In the genomic region with DNA sequence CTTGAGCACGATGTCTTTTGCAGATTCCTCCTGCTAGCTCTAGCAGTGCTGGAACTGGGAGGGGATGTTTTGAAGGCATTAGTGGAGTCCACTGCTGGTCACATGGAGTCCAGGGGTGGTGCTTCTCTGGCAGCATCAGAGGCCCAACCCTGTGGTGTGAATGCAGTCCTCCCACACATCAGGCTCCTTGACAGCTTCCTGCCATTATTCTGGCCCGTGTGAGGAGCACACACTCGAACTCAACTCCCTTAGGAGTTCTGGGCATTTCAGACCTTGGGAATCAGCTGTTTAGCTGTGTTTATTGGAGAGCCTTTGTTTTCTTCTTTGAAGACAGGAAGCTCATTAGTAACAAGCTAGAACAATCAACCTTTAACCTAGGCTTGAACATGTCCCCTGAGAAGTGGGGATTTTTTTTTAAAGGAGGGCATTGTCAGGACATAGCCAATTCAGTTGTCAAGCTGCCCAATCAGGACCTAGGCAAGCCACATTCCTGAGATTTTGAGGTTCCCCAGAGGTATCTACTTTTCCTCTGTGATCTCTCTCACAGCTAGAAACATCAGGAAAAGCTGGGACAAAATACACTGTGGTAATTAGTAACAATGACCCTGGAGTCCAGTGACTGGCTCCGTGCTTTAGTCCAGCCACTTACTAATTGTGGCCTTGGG, we compare ENCODE assay signal across 11 mouse cellular contexts.
DNase-seq lines count a peak whose midpoint lies in the region; ATAC-seq and TF ChIP-seq lines count a peak whose summit lies in the region.
"Had no signal": no experiment of that assay in that cellular context is flagged by ENCODE, and none has a peak within 500 bp of the region (broad histone marks: within the 10 kb centered on the region; RNA-seq: fewer than 3 reads in every experiment).

No protein-coding gene starts in this region.

- no peak for TF ChIP-seq POLR2A in cortical plate, adult 2 months (IDR thresholded peaks at IDR 0.05; ENCODE audit: extremely low read depth, insufficient read depth, low read length)
- no peak for TF ChIP-seq POLR2A in limb, embryonic 14.5 days (IDR thresholded peaks at IDR 0.05; ENCODE audit: borderline replicate concordance, extremely low read depth, insufficient read depth, insufficient read length)

- TF ChIP-seq EP300 in heart, postnatal 0 days (IDR thresholded peaks at IDR 0.05; ENCODE audit: low read depth) = peak; percentile 42; the same call in 1 of the 2 replicates

- no peaks in the 10 kb centered on the region for H3K9me3 ChIP-seq in heart, postnatal 0 days (replicated peaks; ENCODE audit: control insufficient read depth, low read length)
- no peaks in the 10 kb centered on the region for H3K9me3 ChIP-seq in limb, embryonic 14.5 days (ENCODE audit: control insufficient read depth, low read length)
- no peaks in the 10 kb centered on the region for H3K9me3 ChIP-seq in forebrain, embryonic 11.5 days (ENCODE audit: control insufficient read depth, low read length)
- H3K9me3 ChIP-seq: limb, embryonic 12.5 days had no signal

- 0 out of 2 replicates have a peak overlapping the region, but pooled peaks have one; percentile 29 for H3K27ac ChIP-seq in cortical plate, adult 2 months (ENCODE audit: insufficient read depth, low read length)
- H3K27ac ChIP-seq in heart, postnatal 0 days (ENCODE audit: low read depth) = no peak overlapping the region
- no peak overlapping the region for H3K27ac ChIP-seq in limb, embryonic 14.5 days (replicated peaks; ENCODE audit: low read depth, low read length)
- no peak overlapping the region for H3K27ac ChIP-seq in forebrain, embryonic 11.5 days (ENCODE audit: low read depth, low read length)
- H3K27ac ChIP-seq: limb, embryonic 12.5 days had no signal

- H3K4me2 ChIP-seq in heart, postnatal 0 days (ENCODE audit: low read depth, low read length) = no peak overlapping the region
- no peak overlapping the region for H3K4me2 ChIP-seq in limb, embryonic 14.5 days (replicated peaks; ENCODE audit: low read depth, low read length, severe bottlenecking)
- no peak overlapping the region for H3K4me2 ChIP-seq in forebrain, embryonic 11.5 days (ENCODE audit: low read depth, low read length, severe bottlenecking)
- H3K4me2 ChIP-seq: limb, embryonic 12.5 days had no signal

- ATAC-seq in heart, postnatal 0 days (ENCODE audit: insufficient read depth, low read depth) = peak; percentile 85
- ATAC-seq in limb, embryonic 14.5 days (ENCODE audit: low FRiP score, low read depth) = peak; percentile 15; the same call in 1 of the 2 replicates
- ATAC-seq in forebrain, embryonic 11.5 days (replicated peaks; ENCODE audit: low FRiP score) = no peak
- no peak for ATAC-seq in cerebellum, adult (ENCODE audit: insufficient number of reproducible peaks, low FRiP score, low TSS enrichment)
- ATAC-seq: forebrain, postnatal 0 days; inflammation-experienced regulatory T-cells, adult 6 months had no signal

- H3K4me3 ChIP-seq in cortical plate, adult 2 months (ENCODE audit: insufficient read depth, low read length) = no peak overlapping the region
- H3K4me3 ChIP-seq in heart, postnatal 0 days (ENCODE audit: low read depth, low read length) = no peak overlapping the region
- H3K4me3 ChIP-seq in limb, embryonic 14.5 days (replicated peaks; ENCODE audit: low read length) = no peak overlapping the region
- no peak overlapping the region for H3K4me3 ChIP-seq in forebrain, embryonic 11.5 days (ENCODE audit: low read depth, low read length)
- H3K4me3 ChIP-seq: limb, embryonic 12.5 days had no signal

- no peaks in the 10 kb centered on the region for H3K4me1 ChIP-seq in cortical plate, adult 2 months (ENCODE audit: control insufficient read depth, insufficient read depth, low read length)
- no peaks in the 10 kb centered on the region for H3K4me1 ChIP-seq in heart, postnatal 0 days (ENCODE audit: control insufficient read depth, insufficient read depth)
- peaks cover 3% of the 10 kb centered on the region; the same call in 1 of the 2 replicates for H3K4me1 ChIP-seq in limb, embryonic 14.5 days (ENCODE audit: control insufficient read depth, insufficient read depth, low read length)
- H3K4me1 ChIP-seq in forebrain, embryonic 11.5 days (replicated peaks; ENCODE audit: control insufficient read depth, insufficient read depth, low read length) = no peaks in the 10 kb centered on the region

- WGBS in heart, postnatal 0 days = 42% methylated on average over 4 of the region's 4 CpGs
- WGBS in limb, embryonic 14.5 days = 25% methylated on average over 4 of the region's 4 CpGs
- 68% methylated on average over 4 of the region's 4 CpGs for WGBS in forebrain, embryonic 11.5 days

- intact Hi-C loops in left cerebral cortex, postnatal 14 days (cut with DNase I) = no loop called here

- H3K9ac ChIP-seq in heart, postnatal 0 days (replicated peaks; ENCODE audit: low read depth, low read length) = no peak overlapping the region
- H3K9ac ChIP-seq in limb, embryonic 14.5 days (ENCODE audit: low read depth, low read length, severe bottlenecking) = no peak overlapping the region
- H3K9ac ChIP-seq in forebrain, embryonic 11.5 days (ENCODE audit: low read length) = no peak overlapping the region
- H3K9ac ChIP-seq: forebrain, postnatal 0 days; limb, embryonic 12.5 days had no signal

- no peaks in the 10 kb centered on the region for H3K27me3 ChIP-seq in heart, postnatal 0 days (ENCODE audit: control insufficient read depth, insufficient read depth, low read length)
- H3K27me3 ChIP-seq in limb, embryonic 14.5 days (ENCODE audit: control insufficient read depth, insufficient read depth, low read length) = no peaks in the 10 kb centered on the region
- H3K27me3 ChIP-seq in forebrain, embryonic 11.5 days (ENCODE audit: control insufficient read depth, insufficient read depth, low read length) = no peaks in the 10 kb centered on the region
- H3K27me3 ChIP-seq: limb, embryonic 12.5 days had no signal

- peak; percentile 66 for DNase-seq in Muller cell, postnatal 12 days (ENCODE audit: inconsistent ontology term)
- DNase-seq in heart, postnatal 0 days (ENCODE audit: low spot score) = peak; percentile 47
- DNase-seq in limb, embryonic 14.5 days (ENCODE audit: low spot score) = peak; percentile 33
- DNase-seq in forebrain, embryonic 11.5 days (ENCODE audit: low spot score) = no peak
- DNase-seq in left cerebral cortex, postnatal 14 days (ENCODE audit: low spot score in 2 of 2) = no peak
- DNase-seq in frontal cortex, adult 2 months (ENCODE audit: extremely low spot score in 1 of 2, low spot score in 1 of 2) = no peak
- DNase-seq: forebrain, postnatal 0 days had no signal

- H3K36me3 ChIP-seq in heart, postnatal 0 days (replicated peaks; ENCODE audit: control insufficient read depth, insufficient read depth, low read length) = no peaks in the 10 kb centered on the region
- no peaks in the 10 kb centered on the region for H3K36me3 ChIP-seq in limb, embryonic 14.5 days (ENCODE audit: control insufficient read depth, insufficient read depth, low read length)
- no peaks in the 10 kb centered on the region for H3K36me3 ChIP-seq in forebrain, embryonic 11.5 days (ENCODE audit: control insufficient read depth, insufficient read depth, low read length)
- H3K36me3 ChIP-seq: limb, embryonic 12.5 days had no signal

- TF ChIP-seq CTCF in cortical plate, adult 2 months (IDR thresholded peaks at IDR 0.05; ENCODE audit: extremely low read depth, insufficient read depth, low read length) = no peak
- no peak for TF ChIP-seq CTCF in heart, postnatal 0 days (IDR thresholded peaks at IDR 0.05; ENCODE audit: low read depth)

Comparison
In these comparisons a context has a peak if more than half of its experiments do, and no peak if none do; other contexts are left out.
1. DNase-seq: peak in Muller cell, postnatal 12 days (single experiment), heart, postnatal 0 days (single experiment) and limb, embryonic 14.5 days (single experiment); none in forebrain, embryonic 11.5 days (single experiment), left cerebral cortex, postnatal 14 days (0 of 2) and frontal cortex, adult 2 months (0 of 2).
2. ATAC-seq: peak in heart, postnatal 0 days (single experiment) and limb, embryonic 14.5 days (single experiment); none in forebrain, embryonic 11.5 days (single experiment) and cerebellum, adult (single experiment).